Mouse (Mus musculus): ENCODE data around the gene Zscan4c.
"Not testable (repeated sequence)": the region's sequence is repeated elsewhere in the genome, so short reads cannot be mapped to it uniquely, and the experiment has no call there.

Zscan4c gene

DNA sequence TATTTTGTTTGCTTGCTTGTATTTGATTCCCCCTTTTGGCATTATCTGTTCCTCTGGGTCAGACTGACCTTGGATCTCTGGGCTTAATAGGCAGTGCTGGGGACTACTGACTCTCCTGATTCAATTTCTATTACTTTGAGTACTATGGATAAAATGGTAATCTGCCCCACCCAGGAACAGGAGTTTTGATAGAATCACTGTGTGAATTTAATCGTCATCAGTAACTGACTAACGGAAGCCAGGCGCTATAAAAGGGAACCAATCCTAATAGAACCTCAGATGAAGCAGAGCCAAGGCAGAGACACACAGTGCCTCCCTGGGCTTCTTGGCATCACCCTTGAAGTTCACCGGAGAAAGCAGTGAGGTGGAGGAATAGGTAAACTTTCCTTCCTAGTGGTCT lies at the start of gene Zscan4c:
TSS of gene Zscan4c (plus strand) at position 301 of the 400 bp plus-strand sequence.
- not testable (repeated sequence) for DNase-seq (ENCODE audit: low spot score)

Data from testis, postnatal 14 days (tissue).